Mouse (Mus musculus) layer of hippocampus, postnatal 10 days (tissue): ENCODE measurements around the gene Mthfs. TPM values are rescaled to one million over a fixed set of nuclear protein-coding genes. Genes with fewer than 3 reads are reported as not detected.

Experiments
- total RNA-seq, 2 experiments: library from RNA; stranded (reverse); gene quantifications; 2 replicates each; pipeline ENCODE4 v1.2.3; 2021

Mthfs gene
- total RNA-seq, 2 experiments from 2014 or later = 28.2 to 51.8 TPM

Other genes with a start within 250 kb of the Mthfs start
- gene Trim43b, start 117.8 kb upstream of the Mthfs start, total RNA-seq = not detected
- under 1 TPM in 1 of 2 experiments, not detected in 1; 0.87 TPM for gene Bcl2a1b, start 11.5 kb upstream of the Mthfs start, total RNA-seq
- gene Gm29094, start 11.3 kb upstream of the Mthfs start, total RNA-seq = not detected